Comparison of ENCODE assay signal across 9 mouse cellular contexts in genomic region chr13:93072871-93073411, GRCm38 (mm10).
DNase-seq lines count a peak whose midpoint lies in the region; ATAC-seq lines count a peak whose summit lies in the region.
"Had no signal": no experiment of that assay in that cellular context is flagged by ENCODE, and none has a peak within 500 bp of the region (broad histone marks: within the 10 kb centered on the region; RNA-seq: fewer than 3 reads in every experiment).

No protein-coding gene starts in this region.

- H3K4me1 ChIP-seq in hindbrain, embryonic 12.5 days: peaks cover 21% of the 10 kb centered on the region

- H3K4me2 ChIP-seq in hindbrain, embryonic 12.5 days (replicated peaks): peak overlapping the region; percentile 40
- H3K4me2 ChIP-seq: heart, embryonic 13.5 days had no signal

- H3K36me3 ChIP-seq in hindbrain, embryonic 12.5 days: no peaks in the 10 kb centered on the region

- H3K27ac ChIP-seq in hindbrain, embryonic 12.5 days: peak overlapping the region; percentile 52; the same call in 1 of the 2 replicates
- H3K27ac ChIP-seq: heart, embryonic 13.5 days had no signal

- 0 out of 2 replicates have a peak, but pooled peaks cover 4% of the 10 kb centered on the region for H3K9me3 ChIP-seq in hindbrain, embryonic 12.5 days (replicated peaks)

- DNase-seq in ZHBTc4 (ENCODE audit: low read depth, low spot score): peak; percentile 47
- peak; percentile 78 for DNase-seq in naive thymus-derived CD4-positive, alpha-beta T cell, adult 2 months (ENCODE audit: low read depth)
- no peak for DNase-seq in spleen, adult 12 weeks (ENCODE audit: low spot score)
- DNase-seq in cerebellum, adult 11 months: no peak
- DNase-seq in kidney, adult 18-20 months: no peak
- DNase-seq: adrenal gland, adult 8-10 months had no signal

- peak; percentile 82 for ATAC-seq in CD4-positive, CD25-positive, alpha-beta regulatory T cell, adult 4 months
- peak; percentile 70 for ATAC-seq in hindbrain, embryonic 12.5 days (ENCODE audit: low FRiP score)

- H3K9ac ChIP-seq in hindbrain, embryonic 12.5 days: no peak overlapping the region; the same call in 1 of the 2 replicates
- H3K9ac ChIP-seq: heart, embryonic 13.5 days had no signal

- 8% methylated on average over 15 of the region's 15 CpGs for WGBS in hindbrain, embryonic 12.5 days

- H3K27me3 ChIP-seq in hindbrain, embryonic 12.5 days: no peaks in the 10 kb centered on the region
- H3K27me3 ChIP-seq: heart, embryonic 13.5 days had no signal

- H3K4me3 ChIP-seq in hindbrain, embryonic 12.5 days: 0 out of 2 replicates have a peak overlapping the region, but pooled peaks have one; percentile 4
- H3K4me3 ChIP-seq: heart, embryonic 13.5 days had no signal

Comparison
In these comparisons a context has a peak if more than half of its experiments do, and no peak if none do; other contexts are left out.
1. DNase-seq: peak in ZHBTc4 (single experiment) and naive thymus-derived CD4-positive, alpha-beta T cell, adult 2 months (single experiment); none in spleen, adult 12 weeks (single experiment), cerebellum, adult 11 months (single experiment) and kidney, adult 18-20 months (single experiment).